Mouse (Mus musculus) forebrain, embryonic 12.5 days (tissue): ENCODE measurements around the gene Mmp15. TPM values are rescaled to one million over a fixed set of nuclear protein-coding genes. Genes with fewer than 3 reads are reported as not detected.

Source experiments
- ATAC-seq: fragments of 200-750 bp; cut with Nextera tagmentation; 2 replicates; pipeline ENCODE4 v1.8.0; 2017; ENCODE audit warnings: moderate TSS enrichment; ENCODE audit not compliant: low FRiP score
- H3K27ac ChIP-seq: fragments of 300-500 bp; sonication (generic); 2 replicates; pipeline ENCODE4 v1.5.1; 2016; ENCODE audit warnings: mild to moderate bottlenecking
- H3K27me3 ChIP-seq: fragments of 300-500 bp; sonication (generic); 2 replicates; pipeline ENCODE4 v1.6.1; 2016; ENCODE audit warnings: mild to moderate bottlenecking
- H3K36me3 ChIP-seq: fragments of 300-500 bp; sonication (generic); replicated peaks from 2 replicates; pipeline ENCODE4 v1.6.1; 2016; ENCODE audit warnings: mild to moderate bottlenecking
- H3K4me1 ChIP-seq: fragments of 300-500 bp; sonication (generic); 2 replicates; pipeline ENCODE4 v1.6.1; 2016
- H3K4me2 ChIP-seq: fragments of 300-500 bp; sonication (generic); 2 replicates; pipeline ENCODE4 v1.6.1; 2016; ENCODE audit warnings: mild to moderate bottlenecking, moderate library complexity
- H3K4me3 ChIP-seq: fragments of 300-500 bp; sonication (generic); replicated peaks from 2 replicates; pipeline ENCODE4 v1.5.1; 2016; ENCODE audit warnings: mild to moderate bottlenecking
- H3K9ac ChIP-seq: fragments of 300-500 bp; sonication (generic); 2 replicates; pipeline ENCODE4 v1.6.1; 2016; ENCODE audit warnings: mild to moderate bottlenecking
- H3K9me3 ChIP-seq: fragments of 300-500 bp; sonication (generic); 2 replicates; pipeline ENCODE4 v1.6.1; 2016
- WGBS: fragments of 180-500 bp; shearing (Covaris S2); methylation state at CpG from one replicate; pipeline ENCODE4 v1.1.7; 2016; 5-methylcytosine and 5-hydroxymethylcytosine counted together
- polyA plus RNA-seq: library from polyadenylated mRNA; unstranded; fragments of >200 nt; fragmentation: Nextera tagmentation; extraction: Ambion mirVana; gene quantifications from 2 replicates; pipeline ENCODE4 v1.2.1, GENCODE M21; 2016

Gene Mmp15
- polyA plus RNA-seq, 1 experiment from 2014 or later: 22.8 TPM

- H3K36me3 ChIP-seq: peaks cover 46% of the 10 kb centered on the region
- no peak for ATAC-seq
Measured at GRCm38 (mm10) chr8:95422193-95422810, 70.2 kb downstream of the Mmp15 start.

More at GRCm38 (mm10) chr8:95422193-95422810, 70.2 kb downstream of the Mmp15 start:
- WGBS: 94% methylated on average over 14 of the region's 14 CpGs
- peaks cover 16% of the 10 kb centered on the region for H3K4me1 ChIP-seq
- H3K4me2 ChIP-seq: no peak overlapping the region
- H3K27ac ChIP-seq: no peak overlapping the region
- no peaks in the 10 kb centered on the region for H3K9me3 ChIP-seq
- H3K9ac ChIP-seq: no peak overlapping the region
- H3K27me3 ChIP-seq: no peaks in the 10 kb centered on the region
- H3K4me3 ChIP-seq: no peak overlapping the region

Other genes starting within 250 kb of the Mmp15 start
- gene Kifc3, start 149.5 kb upstream of the Mmp15 start, polyA plus RNA-seq: 7.8 and 8.3 TPM in 2 replicates
- 0.38 and 0.40 TPM in 2 replicates for gene Cngb1, start 45.7 kb upstream of the Mmp15 start, polyA plus RNA-seq
- not detected in 2 replicates for gene Tepp, start 41.7 kb upstream of the Mmp15 start, polyA plus RNA-seq
- gene Zfp319, start 20.3 kb upstream of the Mmp15 start, polyA plus RNA-seq: 18.1 and 20.1 TPM in 2 replicates
- gene Usb1, start 20.0 kb upstream of the Mmp15 start, polyA plus RNA-seq: 41.7 and 42.5 TPM in 2 replicates
- gene Cfap20, start 82.6 kb downstream of the Mmp15 start, polyA plus RNA-seq: 139 and 140 TPM in 2 replicates
- 13.6 and 13.7 TPM in 2 replicates for gene Csnk2a2, start 137.8 kb downstream of the Mmp15 start, polyA plus RNA-seq
- 0.83 and 1.0 TPM in 2 replicates for gene Ccdc113, start 181.8 kb downstream of the Mmp15 start, polyA plus RNA-seq
- not detected in 2 replicates for gene Prss54, start 224.1 kb downstream of the Mmp15 start, polyA plus RNA-seq